Mouse (Mus musculus): ENCODE measurements around the gene Sesn1.

- TF ChIP-seq POLR2A (IDR thresholded peaks at IDR 0.05; ENCODE audit: low read depth, low read length) (no peak), CTCF (IDR thresholded peaks at IDR 0.05; ENCODE audit: extremely low read depth, insufficient read depth, insufficient read length, insufficient replicate concordance) (no peak)
These were observed 50.1 kb downstream of the Sesn1 start for GRCm38 (mm10) chr10:41859820-41860219.

All from spleen, adult 2 months (tissue).